Mouse (Mus musculus) embryonic fibroblast, embryonic 13.5 days (primary cell): ENCODE measurements around the gene Nova2.

ENCODE experiments used
- CTCF ChIP-seq: IDR thresholded peaks from 2 replicates; pipeline ENCODE4 v1.5.1; 2011; ENCODE audit warnings: mild to moderate bottlenecking, control low read depth, low read length, moderate library complexity, borderline replicate concordance; ENCODE audit not compliant: insufficient read depth
- POLR2A ChIP-seq: IDR thresholded peaks from 2 replicates; pipeline ENCODE4 v1.6.1; 2011; ENCODE audit warnings: low read depth, mild to moderate bottlenecking, control low read depth, low read length, moderate library complexity

- TF ChIP-seq POLR2A = no peak
- TF ChIP-seq CTCF = no peak
These were observed 52.7 kb downstream of the Nova2 start for GRCm38 (mm10) chr7:18978381-18978780.
